Mouse (Mus musculus): ENCODE data around the gene Hydin. TPM values are rescaled to one million over a fixed set of nuclear protein-coding genes. Genes with fewer than 3 reads are reported as not detected.

The Hydin gene
- polyA plus RNA-seq, 1 experiment from 2014 or later: 0.03 TPM

DNA sequence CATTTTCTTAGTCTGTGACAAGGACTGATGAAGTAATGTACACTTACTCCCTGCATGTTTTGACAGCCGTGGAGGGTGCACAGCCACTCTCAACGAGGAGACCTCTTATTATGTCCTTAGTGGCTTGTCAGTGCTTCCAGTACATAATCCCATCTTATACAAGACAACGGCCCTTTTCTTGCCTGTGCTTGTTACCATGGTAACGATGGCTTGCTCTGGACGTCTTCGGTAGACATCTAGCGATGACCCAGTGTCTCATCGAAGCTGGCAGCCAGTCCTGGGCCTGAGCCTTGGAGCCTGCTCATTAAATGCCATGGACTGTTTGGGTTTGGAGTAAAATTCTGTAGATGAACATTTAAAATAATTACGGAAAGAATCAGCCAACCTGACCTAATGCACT lies 198.8 kb downstream of the Hydin start:
- DNase-seq (ENCODE audit: low spot score) (no peak), ATAC-seq (replicated peaks; ENCODE audit: low FRiP score, low read depth) (no peak)
- WGBS: 83% methylated on average over 9 of the region's 9 CpGs
- H3K9ac ChIP-seq (ENCODE audit: low read depth, low read length): no peak overlapping the region
- no peak for TF ChIP-seq CTCF (IDR thresholded peaks at IDR 0.05; ENCODE audit: low read depth)
- H3K4me1 ChIP-seq (replicated peaks; ENCODE audit: insufficient read depth, low read length): no peaks in the 10 kb centered on the region
- H3K4me2 ChIP-seq (ENCODE audit: low read length): no peak overlapping the region
- H3K27ac ChIP-seq: no peak overlapping the region
- no peaks in the 10 kb centered on the region for H3K27me3 ChIP-seq (ENCODE audit: insufficient read depth, low read length)
- H3K9me3 ChIP-seq (replicated peaks; ENCODE audit: low read length): no peaks in the 10 kb centered on the region
- H3K36me3 ChIP-seq (ENCODE audit: insufficient read depth, low read length): no peaks in the 10 kb centered on the region
- no peak overlapping the region for H3K4me3 ChIP-seq (replicated peaks; ENCODE audit: low read depth, low read length)

DNA sequence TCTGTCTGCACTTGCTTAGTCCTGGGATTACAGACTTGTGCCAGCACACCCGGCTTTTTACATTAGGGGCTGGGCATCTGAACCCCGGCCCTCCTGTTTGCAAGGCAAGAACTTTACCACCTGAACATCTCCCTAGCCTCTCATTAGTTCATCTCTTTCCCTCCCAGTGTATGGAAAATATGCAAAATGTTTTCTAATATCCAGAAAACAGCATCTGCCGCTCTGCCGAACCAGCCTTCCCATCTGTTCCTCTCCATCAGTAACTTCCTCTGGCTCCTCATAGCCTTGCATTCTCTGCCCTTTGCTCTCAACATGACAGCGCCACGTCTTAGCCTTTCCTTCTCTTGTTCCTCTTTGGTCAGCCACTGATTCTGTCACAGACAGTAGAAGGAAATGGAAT lies 210.5 kb downstream of the Hydin start:
- H3K9ac ChIP-seq (ENCODE audit: low read depth, low read length): no peak overlapping the region
- no peaks in the 10 kb centered on the region for H3K4me1 ChIP-seq (replicated peaks; ENCODE audit: insufficient read depth, low read length)
- no peak for TF ChIP-seq CTCF (IDR thresholded peaks at IDR 0.05; ENCODE audit: low read depth)
- no peak overlapping the region for H3K4me3 ChIP-seq (replicated peaks; ENCODE audit: low read depth, low read length)
- H3K9me3 ChIP-seq (replicated peaks; ENCODE audit: low read length): no peaks in the 10 kb centered on the region
- DNase-seq (ENCODE audit: low spot score) (no peak), ATAC-seq (replicated peaks; ENCODE audit: low FRiP score, low read depth) (no peak)
- H3K4me2 ChIP-seq (ENCODE audit: low read length): no peak overlapping the region
- no peaks in the 10 kb centered on the region for H3K27me3 ChIP-seq (ENCODE audit: insufficient read depth, low read length)
- WGBS: 88% methylated on average over 6 of the region's 6 CpGs
- H3K36me3 ChIP-seq (ENCODE audit: insufficient read depth, low read length): no peaks in the 10 kb centered on the region
- no peak overlapping the region for H3K27ac ChIP-seq

DNA sequence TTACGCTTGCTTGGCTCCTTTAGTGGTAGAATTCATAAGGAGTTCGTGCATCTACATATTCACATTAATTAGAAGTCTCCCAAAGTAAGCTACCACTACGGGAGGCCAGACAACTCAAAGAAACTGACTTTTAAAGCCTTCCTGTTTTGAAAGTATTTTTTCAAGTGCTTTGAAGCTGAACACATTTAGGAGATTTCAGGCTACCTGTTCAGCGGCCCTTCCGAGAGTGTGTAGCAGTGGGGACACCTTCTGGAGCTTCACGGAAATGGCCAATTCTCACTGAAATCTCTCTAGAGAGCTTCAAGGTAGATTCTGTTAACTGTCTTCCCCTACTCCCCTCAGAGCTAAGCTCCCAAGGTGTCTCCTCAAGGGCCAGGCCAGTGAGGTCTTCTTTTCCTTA lies 211.8 kb downstream of the Hydin start:
- Histone ChIP-seq H3K9ac (ENCODE audit: low read depth, low read length) (no peak overlapping the region), H3K27me3 (ENCODE audit: insufficient read depth, low read length) (no peaks in the 10 kb centered on the region), H3K27ac (no peak overlapping the region), H3K4me2 (ENCODE audit: low read length) (no peak overlapping the region), H3K36me3 (ENCODE audit: insufficient read depth, low read length) (no peaks in the 10 kb centered on the region), H3K4me1 (replicated peaks; ENCODE audit: insufficient read depth, low read length) (no peaks in the 10 kb centered on the region), H3K4me3 (replicated peaks; ENCODE audit: low read depth, low read length) (no peak overlapping the region), H3K9me3 (replicated peaks; ENCODE audit: low read length) (no peaks in the 10 kb centered on the region)
- ATAC-seq (replicated peaks; ENCODE audit: low FRiP score, low read depth) (no peak), DNase-seq (ENCODE audit: low spot score) (peak; percentile 66)
- 31% methylated on average over 6 of the region's 6 CpGs for WGBS
- peak; percentile 81 for TF ChIP-seq CTCF (IDR thresholded peaks at IDR 0.05; ENCODE audit: low read depth)

DNA sequence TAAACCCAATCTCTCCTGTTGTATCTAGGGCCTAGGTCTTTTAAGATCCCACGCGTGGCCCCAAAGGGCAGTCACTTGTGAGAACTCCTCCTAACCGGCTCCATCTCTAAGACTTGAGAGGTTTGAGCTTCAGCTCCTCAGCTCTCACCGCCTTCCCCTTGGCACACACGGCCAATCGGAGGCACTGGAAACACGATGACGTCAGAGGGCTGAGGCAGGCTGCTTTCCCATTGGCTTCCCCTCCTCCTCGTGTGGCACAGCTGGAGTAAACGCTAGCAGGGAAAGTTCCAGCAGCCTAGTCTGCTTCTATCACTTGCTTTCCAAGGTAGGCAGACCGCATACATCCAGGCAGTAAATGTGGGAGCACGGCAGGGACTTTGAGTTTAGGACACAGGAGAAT lies 212.6 kb downstream of the Hydin start:
- H3K27me3 ChIP-seq (ENCODE audit: insufficient read depth, low read length): no peaks in the 10 kb centered on the region
- ATAC-seq (replicated peaks; ENCODE audit: low FRiP score, low read depth): no peak
- WGBS: 62% methylated on average over 12 of the region's 12 CpGs
- no peak for TF ChIP-seq CTCF (IDR thresholded peaks at IDR 0.05; ENCODE audit: low read depth)
- H3K4me3 ChIP-seq (replicated peaks; ENCODE audit: low read depth, low read length): no peak overlapping the region
- no peak overlapping the region for H3K4me2 ChIP-seq (ENCODE audit: low read length)
- no peak overlapping the region for H3K27ac ChIP-seq
- H3K36me3 ChIP-seq (ENCODE audit: insufficient read depth, low read length): no peaks in the 10 kb centered on the region
- no peak overlapping the region for H3K9ac ChIP-seq (ENCODE audit: low read depth, low read length)
- no peaks in the 10 kb centered on the region for H3K9me3 ChIP-seq (replicated peaks; ENCODE audit: low read length)
- no peaks in the 10 kb centered on the region for H3K4me1 ChIP-seq (replicated peaks; ENCODE audit: insufficient read depth, low read length)
- no peak for DNase-seq (ENCODE audit: low spot score)

DNA sequence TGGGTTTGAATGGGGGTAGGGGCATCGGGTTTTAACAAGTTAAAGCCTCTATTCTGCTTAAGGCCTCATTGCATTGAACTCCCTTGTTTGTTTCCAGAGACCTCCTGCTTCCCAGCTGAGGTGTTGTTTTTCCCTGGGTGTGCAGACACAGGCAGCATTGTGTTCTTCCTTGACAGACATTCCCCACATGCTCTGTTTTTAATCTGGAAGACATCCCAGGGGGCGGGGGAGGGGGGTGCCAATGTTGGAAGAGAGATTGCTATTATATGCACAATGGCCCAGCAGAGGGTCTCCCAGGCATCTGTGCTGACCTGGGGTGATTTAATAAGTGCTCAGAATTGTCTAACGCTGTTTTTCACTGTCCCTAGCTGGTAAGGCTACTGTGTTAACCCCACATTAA lies 215.5 kb downstream of the Hydin start:
- no peak for TF ChIP-seq CTCF (IDR thresholded peaks at IDR 0.05; ENCODE audit: low read depth)
- H3K27me3 ChIP-seq (ENCODE audit: insufficient read depth, low read length): no peaks in the 10 kb centered on the region
- no peak overlapping the region for H3K4me3 ChIP-seq (replicated peaks; ENCODE audit: low read depth, low read length)
- no peak for DNase-seq (ENCODE audit: low spot score)
- no peaks in the 10 kb centered on the region for H3K4me1 ChIP-seq (replicated peaks; ENCODE audit: insufficient read depth, low read length)
- no peaks in the 10 kb centered on the region for H3K36me3 ChIP-seq (ENCODE audit: insufficient read depth, low read length)
- no peak for ATAC-seq (replicated peaks; ENCODE audit: low FRiP score, low read depth)
- 33% methylated on average over 3 of the region's 3 CpGs for whole genome bisulfite sequencing
- no peak overlapping the region for H3K27ac ChIP-seq
- H3K9ac ChIP-seq (ENCODE audit: low read depth, low read length): no peak overlapping the region
- no peaks in the 10 kb centered on the region for H3K9me3 ChIP-seq (replicated peaks; ENCODE audit: low read length)
- H3K4me2 ChIP-seq (ENCODE audit: low read length): no peak overlapping the region

DNA sequence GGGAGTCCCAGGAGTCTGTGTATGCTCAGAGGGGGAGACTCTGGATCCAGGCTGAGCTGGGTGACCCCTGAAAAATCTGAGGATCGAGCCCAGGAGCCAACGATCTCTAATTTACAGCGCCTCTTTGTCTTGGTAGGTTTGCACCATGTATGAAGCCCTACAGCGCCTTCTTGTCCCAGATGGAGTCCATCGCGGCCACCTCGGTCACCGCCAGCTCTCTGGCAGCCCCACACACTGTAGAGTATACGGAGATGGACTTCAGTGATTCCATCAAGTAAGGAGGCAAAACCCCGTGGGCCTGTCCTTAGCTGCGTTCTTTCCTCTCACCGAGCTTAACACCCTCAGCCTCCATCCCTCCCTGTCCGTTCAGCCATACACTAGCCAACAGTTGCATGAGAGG lies 218.5 kb downstream of the Hydin start:
- Histone ChIP-seq H3K27ac (no peak overlapping the region), H3K4me3 (replicated peaks; ENCODE audit: low read depth, low read length) (no peak overlapping the region), H3K36me3 (ENCODE audit: insufficient read depth, low read length) (no peaks in the 10 kb centered on the region), H3K9ac (ENCODE audit: low read depth, low read length) (no peak overlapping the region), H3K9me3 (replicated peaks; ENCODE audit: low read length) (no peaks in the 10 kb centered on the region), H3K4me1 (replicated peaks; ENCODE audit: insufficient read depth, low read length) (no peaks in the 10 kb centered on the region), H3K4me2 (ENCODE audit: low read length) (no peak overlapping the region), H3K27me3 (ENCODE audit: insufficient read depth, low read length) (no peaks in the 10 kb centered on the region)
- DNase-seq (ENCODE audit: low spot score) (no peak), ATAC-seq (replicated peaks; ENCODE audit: low FRiP score, low read depth) (no peak)
- no peak for TF ChIP-seq CTCF (IDR thresholded peaks at IDR 0.05; ENCODE audit: low read depth)
- WGBS: 90% methylated on average over 13 of the region's 13 CpGs

DNA sequence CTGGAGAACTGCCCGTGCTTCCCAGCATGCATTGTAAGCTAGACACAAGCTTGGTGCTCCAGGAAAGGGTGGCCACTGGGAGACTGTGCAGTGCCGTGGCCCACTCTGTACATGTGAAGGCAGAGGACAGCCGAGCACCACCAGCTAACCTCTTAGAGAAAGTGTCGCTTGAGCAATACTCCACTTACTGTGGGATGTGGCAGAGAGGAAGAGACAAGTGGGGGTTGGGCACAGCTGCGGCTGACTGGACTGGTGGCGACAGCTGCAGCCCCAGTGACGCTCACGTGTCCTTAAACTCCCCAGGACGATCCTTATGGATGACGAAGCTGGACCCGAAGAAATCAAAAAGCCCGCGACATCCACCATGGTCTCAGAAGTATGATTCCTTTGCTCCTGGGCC lies 219.2 kb downstream of the Hydin start:
- DNase-seq (ENCODE audit: low spot score): no peak
- no peak overlapping the region for H3K27ac ChIP-seq
- 79% methylated on average over 13 of the region's 13 CpGs for WGBS
- no peaks in the 10 kb centered on the region for H3K27me3 ChIP-seq (ENCODE audit: insufficient read depth, low read length)
- H3K4me3 ChIP-seq (replicated peaks; ENCODE audit: low read depth, low read length): no peak overlapping the region
- no peaks in the 10 kb centered on the region for H3K9me3 ChIP-seq (replicated peaks; ENCODE audit: low read length)
- no peaks in the 10 kb centered on the region for H3K4me1 ChIP-seq (replicated peaks; ENCODE audit: insufficient read depth, low read length)
- H3K4me2 ChIP-seq (ENCODE audit: low read length): no peak overlapping the region
- no peaks in the 10 kb centered on the region for H3K36me3 ChIP-seq (ENCODE audit: insufficient read depth, low read length)
- H3K9ac ChIP-seq (ENCODE audit: low read depth, low read length): no peak overlapping the region
- no peak for TF ChIP-seq CTCF (IDR thresholded peaks at IDR 0.05; ENCODE audit: low read depth)
- no peak for ATAC-seq (replicated peaks; ENCODE audit: low FRiP score, low read depth)

Data from kidney, postnatal 0 days (tissue).